Mouse (Mus musculus): ENCODE measurements around the gene Prss46. TPM values are rescaled to one million over a fixed set of nuclear protein-coding genes. Genes with fewer than 3 reads are reported as not detected.

The Prss46 gene
- polyA plus RNA-seq, 1 experiment from 2014 or later: not detected

- Histone ChIP-seq H3K4me2 (ENCODE audit: low read depth, low read length, severe bottlenecking) (no peak overlapping the region), H3K9me3 (ENCODE audit: control insufficient read depth, low read length) (no peaks in the 10 kb centered on the region), H3K36me3 (ENCODE audit: control insufficient read depth, insufficient read depth, low read length) (no peaks in the 10 kb centered on the region), H3K4me1 (replicated peaks; ENCODE audit: control insufficient read depth, insufficient read depth, low read length) (no peaks in the 10 kb centered on the region), H3K27ac (ENCODE audit: low read depth, low read length) (no peak overlapping the region), H3K9ac (ENCODE audit: low read length) (no peak overlapping the region), H3K27me3 (ENCODE audit: control insufficient read depth, insufficient read depth, low read length) (no peaks in the 10 kb centered on the region), H3K4me3 (ENCODE audit: low read depth, low read length) (no peak overlapping the region)
- DNase-seq (ENCODE audit: low spot score): no peak
- 86% methylated on average over 4 of the region's 4 CpGs for whole genome bisulfite sequencing
- no peak for ATAC-seq (replicated peaks; ENCODE audit: low FRiP score)
These were observed 18.9 kb upstream of the Prss46 start for GRCm38 (mm10) chr9:110825426-110825825.

GRCm38 (mm10) chr9:110825832-110826231 lies 18.5 kb upstream of the Prss46 start:
- ATAC-seq (replicated peaks; ENCODE audit: low FRiP score) (no peak), DNase-seq (ENCODE audit: low spot score) (no peak)
- no peak overlapping the region for H3K9ac ChIP-seq (ENCODE audit: low read length)
- no peak overlapping the region for H3K27ac ChIP-seq (ENCODE audit: low read depth, low read length)
- H3K9me3 ChIP-seq (ENCODE audit: control insufficient read depth, low read length): no peaks in the 10 kb centered on the region
- no peak overlapping the region for H3K4me2 ChIP-seq (ENCODE audit: low read depth, low read length, severe bottlenecking)
- no peak overlapping the region for H3K4me3 ChIP-seq (ENCODE audit: low read depth, low read length)
- H3K36me3 ChIP-seq (ENCODE audit: control insufficient read depth, insufficient read depth, low read length): no peaks in the 10 kb centered on the region
- H3K27me3 ChIP-seq (ENCODE audit: control insufficient read depth, insufficient read depth, low read length): no peaks in the 10 kb centered on the region
- H3K4me1 ChIP-seq (replicated peaks; ENCODE audit: control insufficient read depth, insufficient read depth, low read length): no peaks in the 10 kb centered on the region
- WGBS: 80% methylated on average over 7 of the region's 7 CpGs

DNA sequence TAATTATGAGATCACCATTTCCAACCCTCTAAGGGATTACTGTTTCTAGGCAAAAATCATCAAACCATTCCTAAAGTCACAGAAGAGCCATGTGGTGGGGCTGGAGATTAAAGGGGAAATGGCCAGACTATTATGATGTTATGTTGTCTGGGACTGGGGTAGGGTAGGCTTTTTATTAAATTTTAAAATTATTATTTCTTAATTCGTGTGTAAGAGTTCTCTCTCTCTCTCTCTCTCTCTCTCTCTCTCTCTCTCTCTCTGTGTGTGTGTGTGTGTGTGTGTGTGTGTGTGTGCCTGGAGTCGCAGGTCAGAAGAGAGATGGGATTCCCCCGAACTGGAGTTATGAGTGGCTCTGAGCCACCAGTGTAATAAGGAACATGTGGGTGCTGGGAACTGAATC lies 17.9 kb upstream of the Prss46 start, which contains the start of gene Prss43:
Prss43 (plus strand) TSS at position 301 of the 400 bp plus-strand sequence.
- no peaks in the 10 kb centered on the region for H3K9me3 ChIP-seq (ENCODE audit: control insufficient read depth, low read length)
- ATAC-seq (replicated peaks; ENCODE audit: low FRiP score): no peak

GRCm38 (mm10) chr9:110833021-110833420 lies 11.3 kb upstream of the Prss46 start:
- ATAC-seq (replicated peaks; ENCODE audit: low FRiP score) (no peak), DNase-seq (ENCODE audit: low spot score) (no peak)
- Histone ChIP-seq H3K9ac (ENCODE audit: low read length) (no peak overlapping the region), H3K9me3 (ENCODE audit: control insufficient read depth, low read length) (no peaks in the 10 kb centered on the region), H3K27me3 (ENCODE audit: control insufficient read depth, insufficient read depth, low read length) (no peaks in the 10 kb centered on the region), H3K36me3 (ENCODE audit: control insufficient read depth, insufficient read depth, low read length) (no peaks in the 10 kb centered on the region), H3K4me2 (ENCODE audit: low read depth, low read length, severe bottlenecking) (no peak overlapping the region), H3K4me3 (ENCODE audit: low read depth, low read length) (no peak overlapping the region), H3K27ac (ENCODE audit: low read depth, low read length) (no peak overlapping the region), H3K4me1 (replicated peaks; ENCODE audit: control insufficient read depth, insufficient read depth, low read length) (no peaks in the 10 kb centered on the region)
- WGBS: 80% methylated on average over 5 of the region's 5 CpGs

More for the DNA sequence above, 17.9 kb upstream of the Prss46 start, which contains the start of gene Prss43:
- H3K36me3 ChIP-seq (ENCODE audit: control insufficient read depth, insufficient read depth, low read length): no peaks in the 10 kb centered on the region
- no peak for DNase-seq (ENCODE audit: low spot score)
- no peaks in the 10 kb centered on the region for H3K27me3 ChIP-seq (ENCODE audit: control insufficient read depth, insufficient read depth, low read length)
- H3K4me1 ChIP-seq (replicated peaks; ENCODE audit: control insufficient read depth, insufficient read depth, low read length): no peaks in the 10 kb centered on the region
- WGBS: 73% methylated on average over 3 of the region's 3 CpGs
- H3K9ac ChIP-seq (ENCODE audit: low read length): no peak within 1 kb of the TSS
- H3K4me3 ChIP-seq (ENCODE audit: low read depth, low read length): no peak within 1 kb of the TSS
- H3K27ac ChIP-seq (ENCODE audit: low read depth, low read length): no peak within 1 kb of the TSS
- H3K4me2 ChIP-seq (ENCODE audit: low read depth, low read length, severe bottlenecking): no peak within 1 kb of the TSS

- no peaks in the 10 kb centered on the region for H3K4me1 ChIP-seq (replicated peaks; ENCODE audit: control insufficient read depth, insufficient read depth, low read length)
- ATAC-seq (replicated peaks; ENCODE audit: low FRiP score) (no peak), DNase-seq (ENCODE audit: low spot score) (no peak)
- H3K4me2 ChIP-seq (ENCODE audit: low read depth, low read length, severe bottlenecking): no peak within 1 kb of the TSS
- H3K27ac ChIP-seq (ENCODE audit: low read depth, low read length): no peak within 1 kb of the TSS
- no peak within 1 kb of the TSS for H3K9ac ChIP-seq (ENCODE audit: low read length)
- WGBS: 78% methylated on average over 19 of the region's 19 CpGs
- no peak within 1 kb of the TSS for H3K4me3 ChIP-seq (ENCODE audit: low read depth, low read length)
- H3K36me3 ChIP-seq (ENCODE audit: control insufficient read depth, insufficient read depth, low read length): no peaks in the 10 kb centered on the region
- H3K27me3 ChIP-seq (ENCODE audit: control insufficient read depth, insufficient read depth, low read length): no peaks in the 10 kb centered on the region
- no peaks in the 10 kb centered on the region for H3K9me3 ChIP-seq (ENCODE audit: control insufficient read depth, low read length)
These were observed 9.9 kb upstream of the Prss46 start, which contains the start of gene Prss45 for GRCm38 (mm10) chr9:110834411-110834810. Gene Prss45 (plus strand): TSS chr9:110834588.

DNA sequence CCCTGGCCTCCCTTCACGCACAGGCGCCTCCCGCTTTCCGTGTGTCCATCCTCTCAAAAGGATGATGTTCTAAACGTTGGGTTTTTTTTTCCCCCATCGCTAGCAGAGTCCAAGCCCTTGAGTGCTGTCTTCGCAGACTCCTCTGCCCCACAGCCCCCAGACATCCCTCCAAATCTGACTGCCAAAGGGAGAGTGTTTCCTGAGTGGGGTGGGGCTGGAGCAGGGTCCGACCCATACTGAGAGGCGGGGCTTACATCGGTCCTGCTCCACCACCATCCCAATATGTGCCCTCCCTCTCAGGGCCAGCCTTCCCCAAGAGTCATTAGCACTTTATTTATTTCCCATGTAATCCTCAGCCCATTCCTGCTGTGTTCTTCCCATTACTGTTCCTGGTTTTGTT lies 9.3 kb upstream of the Prss46 start:
- no peak overlapping the region for H3K4me3 ChIP-seq (ENCODE audit: low read depth, low read length)
- DNase-seq (ENCODE audit: low spot score) (no peak), ATAC-seq (replicated peaks; ENCODE audit: low FRiP score) (no peak)
- H3K27me3 ChIP-seq (ENCODE audit: control insufficient read depth, insufficient read depth, low read length): no peaks in the 10 kb centered on the region
- H3K9me3 ChIP-seq (ENCODE audit: control insufficient read depth, low read length): no peaks in the 10 kb centered on the region
- H3K4me2 ChIP-seq (ENCODE audit: low read depth, low read length, severe bottlenecking): no peak overlapping the region
- no peaks in the 10 kb centered on the region for H3K36me3 ChIP-seq (ENCODE audit: control insufficient read depth, insufficient read depth, low read length)
- 50% methylated on average over 10 of the region's 10 CpGs for WGBS
- H3K27ac ChIP-seq (ENCODE audit: low read depth, low read length): no peak overlapping the region
- H3K4me1 ChIP-seq (replicated peaks; ENCODE audit: control insufficient read depth, insufficient read depth, low read length): no peaks in the 10 kb centered on the region
- H3K9ac ChIP-seq (ENCODE audit: low read length): no peak overlapping the region

GRCm38 (mm10) chr9:110836112-110836511 lies 8.2 kb upstream of the Prss46 start:
- no peak overlapping the region for H3K4me2 ChIP-seq (ENCODE audit: low read depth, low read length, severe bottlenecking)
- no peaks in the 10 kb centered on the region for H3K27me3 ChIP-seq (ENCODE audit: control insufficient read depth, insufficient read depth, low read length)
- no peaks in the 10 kb centered on the region for H3K9me3 ChIP-seq (ENCODE audit: control insufficient read depth, low read length)
- H3K9ac ChIP-seq (ENCODE audit: low read length): no peak overlapping the region
- WGBS: 59% methylated on average over 2 of the region's 2 CpGs
- H3K4me3 ChIP-seq (ENCODE audit: low read depth, low read length): no peak overlapping the region
- H3K27ac ChIP-seq (ENCODE audit: low read depth, low read length): no peak overlapping the region
- no peaks in the 10 kb centered on the region for H3K36me3 ChIP-seq (ENCODE audit: control insufficient read depth, insufficient read depth, low read length)
- ATAC-seq (replicated peaks; ENCODE audit: low FRiP score): no peak
- H3K4me1 ChIP-seq (replicated peaks; ENCODE audit: control insufficient read depth, insufficient read depth, low read length): no peaks in the 10 kb centered on the region
- DNase-seq (ENCODE audit: low spot score): no peak

- Histone ChIP-seq H3K4me2 (ENCODE audit: low read depth, low read length, severe bottlenecking) (no peak overlapping the region), H3K27ac (ENCODE audit: low read depth, low read length) (no peak overlapping the region), H3K27me3 (ENCODE audit: control insufficient read depth, insufficient read depth, low read length) (no peaks in the 10 kb centered on the region), H3K9ac (ENCODE audit: low read length) (no peak overlapping the region), H3K36me3 (ENCODE audit: control insufficient read depth, insufficient read depth, low read length) (no peaks in the 10 kb centered on the region), H3K9me3 (ENCODE audit: control insufficient read depth, low read length) (no peaks in the 10 kb centered on the region), H3K4me3 (ENCODE audit: low read depth, low read length) (no peak overlapping the region), H3K4me1 (replicated peaks; ENCODE audit: control insufficient read depth, insufficient read depth, low read length) (no peaks in the 10 kb centered on the region)
- 88% methylated on average over 6 of the region's 6 CpGs for WGBS
- DNase-seq (ENCODE audit: low spot score): no peak
- no peak for ATAC-seq (replicated peaks; ENCODE audit: low FRiP score)
These were observed 3.4 kb upstream of the Prss46 start for GRCm38 (mm10) chr9:110840905-110841304.

DNA sequence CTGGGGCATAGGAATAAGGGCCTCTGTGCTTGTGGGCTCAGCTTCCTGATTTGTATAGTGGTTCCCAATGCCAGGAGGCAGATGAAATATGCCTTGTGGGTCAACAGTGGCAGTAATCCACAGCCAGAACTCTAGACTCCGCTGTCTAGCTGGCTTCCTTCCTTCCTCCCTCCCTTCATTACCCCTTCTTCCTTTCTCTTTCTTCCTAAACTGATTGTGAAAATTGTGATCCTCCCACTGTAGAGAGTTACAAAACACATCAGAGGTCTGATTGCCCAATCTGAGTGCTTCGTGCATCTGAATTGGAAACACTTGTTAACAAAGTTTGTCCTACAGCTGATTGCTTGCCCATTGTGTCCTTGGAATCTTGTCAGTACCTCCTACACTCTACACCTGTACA lies 2.9 kb upstream of the Prss46 start:
- Histone ChIP-seq H3K4me1 (replicated peaks; ENCODE audit: control insufficient read depth, insufficient read depth, low read length) (no peaks in the 10 kb centered on the region), H3K27me3 (ENCODE audit: control insufficient read depth, insufficient read depth, low read length) (no peaks in the 10 kb centered on the region)
- 82% methylated on average over 2 of the region's 2 CpGs for WGBS

More for the DNA sequence above, 2.9 kb upstream of the Prss46 start:
- no peak for ATAC-seq (replicated peaks; ENCODE audit: low FRiP score)
- Histone ChIP-seq H3K4me2 (ENCODE audit: low read depth, low read length, severe bottlenecking) (no peak overlapping the region), H3K9me3 (ENCODE audit: control insufficient read depth, low read length) (no peaks in the 10 kb centered on the region), H3K36me3 (ENCODE audit: control insufficient read depth, insufficient read depth, low read length) (no peaks in the 10 kb centered on the region), H3K9ac (ENCODE audit: low read length) (no peak overlapping the region), H3K4me3 (ENCODE audit: low read depth, low read length) (no peak overlapping the region), H3K27ac (ENCODE audit: low read depth, low read length) (no peak overlapping the region)
- no peak for DNase-seq (ENCODE audit: low spot score)
